Mouse (Mus musculus) forebrain, embryonic 12.5 days (tissue): ENCODE results near the gene Pyroxd1. TPM values are rescaled to one million over a fixed set of nuclear protein-coding genes. Genes with fewer than 3 reads are reported as not detected.

Source experiments
- polyA plus RNA-seq: library from polyadenylated mRNA; unstranded; fragments of >200 nt; fragmentation: Nextera tagmentation; extraction: Ambion mirVana; gene quantifications from 2 replicates; pipeline ENCODE4 v1.2.1, GENCODE M21; 2016

Gene Pyroxd1
- polyA plus RNA-seq, 1 experiment from 2014 or later, result 25.5 TPM

Other genes starting within 250 kb of the Pyroxd1 start
- not detected in 2 replicates for gene Slco1a6, start 137.1 kb upstream of the Pyroxd1 start, polyA plus RNA-seq
- 0.23 and 0.36 TPM in 2 replicates for gene Iapp, start 47.2 kb upstream of the Pyroxd1 start, polyA plus RNA-seq
- 0.22 TPM in 2 replicates for gene Slco1a5, start 22.7 kb upstream of the Pyroxd1 start, polyA plus RNA-seq
- gene Recql, start 41.4 kb downstream of the Pyroxd1 start, polyA plus RNA-seq, result 42.1 and 45.2 TPM in 2 replicates
- gene Golt1b, start 41.6 kb downstream of the Pyroxd1 start, polyA plus RNA-seq, result 93.1 and 95.5 TPM in 2 replicates
- 0.46 and 1.0 TPM in 2 replicates for gene Spx, start 67.8 kb downstream of the Pyroxd1 start, polyA plus RNA-seq
- not detected in 2 replicates for gene Gys2, start 127.5 kb downstream of the Pyroxd1 start, polyA plus RNA-seq
- gene Ldhb, start 162.3 kb downstream of the Pyroxd1 start, polyA plus RNA-seq, result 422 and 446 TPM in 2 replicates
- 4.9 and 5.5 TPM in 2 replicates for gene Kcnj8, start 226.0 kb downstream of the Pyroxd1 start, polyA plus RNA-seq